Mouse (Mus musculus): ENCODE measurements around the gene Hist1h3b. TPM values are rescaled to one million over a fixed set of nuclear protein-coding genes. Genes with fewer than 3 reads are reported as not detected.

Gene Hist1h3b
- polyA plus RNA-seq (2012; rRNA removed; ENCODE audit: low replicate concordance) = 30.7 and 39.7 TPM in 2 replicates

GRCm38 (mm10) chr13:23752067-23752741, at the start of gene Hist1h3b:
TSS of gene Hist1h3b (plus strand) at chr13:23752267.

GRCm38 (mm10) chr13:23710374-23711089, 41.5 kb upstream of the Hist1h3b start, which contains the start of gene Hfe:
TSS of gene Hfe (minus strand) at chr13:23710854.

GRCm38 (mm10) chr13:23738677-23739068, 13.4 kb upstream of the Hist1h3b start, which contains the start of gene Hist1h1c:
TSS of gene Hist1h1c (plus strand) at chr13:23738808.

GRCm38 (mm10) chr13:23745381-23746161, 6.5 kb upstream of the Hist1h3b start, which contains the start of gene Hist1h3c:
TSS of gene Hist1h3c (minus strand) at chr13:23745602.

GRCm38 (mm10) chr13:23746201-23747080, 5.6 kb upstream of the Hist1h3b start, which contains the start of gene Hist1h2bb:
TSS of gene Hist1h2bb (plus strand) at chr13:23746734.

GRCm38 (mm10) chr13:23750839-23751477, 1.1 kb upstream of the Hist1h3b start, which contains the start of gene Hist1h2ab:
TSS of gene Hist1h2ab (plus strand) at chr13:23751126.

GRCm38 (mm10) chr13:23756790-23757189, 4.7 kb downstream of the Hist1h3b start, which contains the start of gene Hist1h4b:
TSS of gene Hist1h4b (plus strand) at chr13:23757013.

GRCm38 (mm10) chr13:23760972-23761864, 9.2 kb downstream of the Hist1h3b start, which contains the start of gene Hist1h4a:
TSS of gene Hist1h4a (minus strand) at chr13:23761230.

GRCm38 (mm10) chr13:23761871-23762821, 10.1 kb downstream of the Hist1h3b start, which contains the start of gene Hist1h3a:
TSS of gene Hist1h3a (minus strand) at chr13:23762386.

GRCm38 (mm10) chr13:23763586-23764323, 11.7 kb downstream of the Hist1h3b start, which contains the start of gene Hist1h1a:
TSS of gene Hist1h1a (plus strand) at chr13:23763666.

GRCm38 (mm10) chr13:23769613-23770012, 17.5 kb downstream of the Hist1h3b start, which contains the start of gene Trim38:
TSS of gene Trim38 (plus strand) at chr13:23769913.

Other genes with a start within 250 kb of the Hist1h3b start
- 12.7 and 22.9 TPM in 2 replicates for gene Hist1h4h, start 221.2 kb upstream of the Hist1h3b start, polyA plus RNA-seq (2012; rRNA removed; ENCODE audit: low replicate concordance)
- 782 and 1,968 TPM in 2 replicates for gene Hist1h2af, start 218.4 kb upstream of the Hist1h3b start, polyA plus RNA-seq (2012; rRNA removed; ENCODE audit: low replicate concordance)
- 41.4 and 47.8 TPM in 2 replicates for gene Hist1h3g, start 216.8 kb upstream of the Hist1h3b start, polyA plus RNA-seq (2012; rRNA removed; ENCODE audit: low replicate concordance)
- 3.4 and 4.2 TPM in 2 replicates for gene Hist1h2bh, start 208.9 kb upstream of the Hist1h3b start, polyA plus RNA-seq (2012; rRNA removed; ENCODE audit: low replicate concordance)
- gene Hist1h3f, start 208.2 kb upstream of the Hist1h3b start, polyA plus RNA-seq (2012; rRNA removed; ENCODE audit: low replicate concordance) = 12.4 and 14.5 TPM in 2 replicates
- gene Hist1h4f, start 200.6 kb upstream of the Hist1h3b start, polyA plus RNA-seq (2012; rRNA removed; ENCODE audit: low replicate concordance) = 6.2 and 12.0 TPM in 2 replicates
- gene Hist1h1d, start 199.0 kb upstream of the Hist1h3b start, polyA plus RNA-seq (2012; rRNA removed; ENCODE audit: low replicate concordance) = 0.11 and 0.13 TPM in 2 replicates
- gene Hist1h3e, start 189.9 kb upstream of the Hist1h3b start, polyA plus RNA-seq (2012; rRNA removed; ENCODE audit: low replicate concordance) = 34.6 and 43.8 TPM in 2 replicates
- gene Hist1h2ae, start 181.0 kb upstream of the Hist1h3b start, polyA plus RNA-seq (2012; rRNA removed; ENCODE audit: low replicate concordance) = 11.9 and 48.7 TPM in 2 replicates
- 29.6 and 41.4 TPM in 2 replicates for gene Hist1h2bg, start 180.9 kb upstream of the Hist1h3b start, polyA plus RNA-seq (2012; rRNA removed; ENCODE audit: low replicate concordance)
- gene Hist1h2bf, start 178.1 kb upstream of the Hist1h3b start, polyA plus RNA-seq (2012; rRNA removed; ENCODE audit: low replicate concordance) = 13.2 and 22.0 TPM in 2 replicates
- 3.7 and 15.3 TPM in 2 replicates for gene Hist1h2ad, start 177.9 kb upstream of the Hist1h3b start, polyA plus RNA-seq (2012; rRNA removed; ENCODE audit: low replicate concordance)
- gene Hist1h3d, start 176.5 kb upstream of the Hist1h3b start, polyA plus RNA-seq (2012; rRNA removed; ENCODE audit: low replicate concordance) = 13.1 and 33.1 TPM in 2 replicates
- gene Hist1h4d, start 170.7 kb upstream of the Hist1h3b start, polyA plus RNA-seq (2012; rRNA removed; ENCODE audit: low replicate concordance) = 7.5 and 12.3 TPM in 2 replicates
- 1.4 and 1.6 TPM in 2 replicates for gene Hist1h2be, start 131.1 kb upstream of the Hist1h3b start, polyA plus RNA-seq (2012; rRNA removed; ENCODE audit: low replicate concordance)
- 2.3 and 2.7 TPM in 2 replicates for gene Hist1h1e, start 129.7 kb upstream of the Hist1h3b start, polyA plus RNA-seq (2012; rRNA removed; ENCODE audit: low replicate concordance)
- gene Hist1h2ac, start 68.3 kb upstream of the Hist1h3b start, polyA plus RNA-seq (2012; rRNA removed; ENCODE audit: low replicate concordance) = 1.3 and 5.1 TPM in 2 replicates
- 151 and 487 TPM in 2 replicates for gene Hist1h2bc, start 68.1 kb upstream of the Hist1h3b start, polyA plus RNA-seq (2012; rRNA removed; ENCODE audit: low replicate concordance)
- not detected in 2 replicates for gene Hist1h1t, start 56.5 kb upstream of the Hist1h3b start, polyA plus RNA-seq (2012; rRNA removed; ENCODE audit: low replicate concordance)
- gene Hist1h4c, start 53.8 kb upstream of the Hist1h3b start, polyA plus RNA-seq (2012; rRNA removed; ENCODE audit: low replicate concordance) = 4.4 and 18.3 TPM in 2 replicates
- 5.9 and 6.9 TPM in 2 replicates for gene Hfe, start 41.4 kb upstream of the Hist1h3b start, polyA plus RNA-seq (2012; rRNA removed; ENCODE audit: low replicate concordance)
- gene Hist1h1c, start 13.5 kb upstream of the Hist1h3b start, polyA plus RNA-seq (2012; rRNA removed; ENCODE audit: low replicate concordance) = 19.5 and 49.1 TPM in 2 replicates
- gene Hist1h3c, start 6.7 kb upstream of the Hist1h3b start, polyA plus RNA-seq (2012; rRNA removed; ENCODE audit: low replicate concordance) = 35.9 and 40.8 TPM in 2 replicates
- gene Hist1h2bb, start 5.5 kb upstream of the Hist1h3b start, polyA plus RNA-seq (2012; rRNA removed; ENCODE audit: low replicate concordance) = 18.7 and 20.8 TPM in 2 replicates
- gene Hist1h2ab, start 1.1 kb upstream of the Hist1h3b start, polyA plus RNA-seq (2012; rRNA removed; ENCODE audit: low replicate concordance) = 22.8 and 64.3 TPM in 2 replicates
- gene Hist1h4b, start 4.7 kb downstream of the Hist1h3b start, polyA plus RNA-seq (2012; rRNA removed; ENCODE audit: low replicate concordance) = 9.6 and 14.6 TPM in 2 replicates
- gene Hist1h4a, start 9.0 kb downstream of the Hist1h3b start, polyA plus RNA-seq (2012; rRNA removed; ENCODE audit: low replicate concordance) = 6.3 and 13.5 TPM in 2 replicates
- gene Hist1h3a, start 10.1 kb downstream of the Hist1h3b start, polyA plus RNA-seq (2012; rRNA removed; ENCODE audit: low replicate concordance) = 21.3 and 31.3 TPM in 2 replicates
- gene Hist1h1a, start 11.4 kb downstream of the Hist1h3b start, polyA plus RNA-seq (2012; rRNA removed; ENCODE audit: low replicate concordance) = 0.74 and 1.2 TPM in 2 replicates
- 0.71 and 3.3 TPM in 2 replicates for gene Trim38, start 17.6 kb downstream of the Hist1h3b start, polyA plus RNA-seq (2012; rRNA removed; ENCODE audit: low replicate concordance)
- 0.06 TPM in 1 of 2 replicates, not detected in the other for gene Slc17a2, start 54.7 kb downstream of the Hist1h3b start, polyA plus RNA-seq (2012; rRNA removed; ENCODE audit: low replicate concordance)
- not detected in 2 replicates for gene Slc17a3, start 87.2 kb downstream of the Hist1h3b start, polyA plus RNA-seq (2012; rRNA removed; ENCODE audit: low replicate concordance)
- gene Slc17a1, start 115.5 kb downstream of the Hist1h3b start, polyA plus RNA-seq (2012; rRNA removed; ENCODE audit: low replicate concordance) = not detected in 2 replicates
- gene Slc17a4, start 162.7 kb downstream of the Hist1h3b start, polyA plus RNA-seq (2012; rRNA removed; ENCODE audit: low replicate concordance) = 8.6 and 29.0 TPM in 2 replicates
- gene Hist1h2ba, start 181.9 kb downstream of the Hist1h3b start, polyA plus RNA-seq (2012; rRNA removed; ENCODE audit: low replicate concordance) = not detected in 2 replicates
- gene Hist1h2aa, start 182.2 kb downstream of the Hist1h3b start, polyA plus RNA-seq (2012; rRNA removed; ENCODE audit: low replicate concordance) = not detected in 2 replicates
- gene Scgn, start 238.9 kb downstream of the Hist1h3b start, polyA plus RNA-seq (2012; rRNA removed; ENCODE audit: low replicate concordance) = 1.1 and 1.2 TPM in 2 replicates